Mouse (Mus musculus) 3134 (cell line): ENCODE results near the gene Id3.
A peak's percentile ranks its signal among the peaks of the same experiment; 100 is the strongest.

Experiments
- DNase-seq: peaks from one replicate; pipeline ENCODE4 v3.0.0-alpha.2; 2011; ENCODE audit warnings: low spot score; ENCODE audit not compliant: insufficient read length; ENCODE audit errors: extremely low read depth

Id3 gene

GRCm38 (mm10) chr4:136176022-136176552, 32.8 kb downstream of the Id3 start:
- no peak for DNase-seq

DNA sequence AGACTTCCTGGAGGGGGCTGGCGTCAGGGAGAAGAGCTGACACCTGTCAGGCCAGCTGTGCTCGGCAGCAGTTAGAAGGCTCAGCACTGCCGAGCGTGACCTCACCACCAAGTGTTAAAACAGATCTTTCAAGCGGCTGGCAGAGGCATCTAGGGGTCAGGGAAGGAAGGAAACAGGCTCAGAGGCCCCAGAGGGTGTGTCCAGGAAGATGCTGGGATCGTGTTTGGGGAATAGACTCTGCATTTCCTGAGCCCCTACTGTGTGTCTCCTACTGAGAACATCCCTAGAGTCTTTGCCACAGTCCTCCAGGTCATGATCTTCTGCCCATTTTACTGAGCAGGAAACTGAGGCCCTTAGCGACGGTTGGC, 33.9 kb downstream of the Id3 start:
- DNase-seq = no peak

DNA sequence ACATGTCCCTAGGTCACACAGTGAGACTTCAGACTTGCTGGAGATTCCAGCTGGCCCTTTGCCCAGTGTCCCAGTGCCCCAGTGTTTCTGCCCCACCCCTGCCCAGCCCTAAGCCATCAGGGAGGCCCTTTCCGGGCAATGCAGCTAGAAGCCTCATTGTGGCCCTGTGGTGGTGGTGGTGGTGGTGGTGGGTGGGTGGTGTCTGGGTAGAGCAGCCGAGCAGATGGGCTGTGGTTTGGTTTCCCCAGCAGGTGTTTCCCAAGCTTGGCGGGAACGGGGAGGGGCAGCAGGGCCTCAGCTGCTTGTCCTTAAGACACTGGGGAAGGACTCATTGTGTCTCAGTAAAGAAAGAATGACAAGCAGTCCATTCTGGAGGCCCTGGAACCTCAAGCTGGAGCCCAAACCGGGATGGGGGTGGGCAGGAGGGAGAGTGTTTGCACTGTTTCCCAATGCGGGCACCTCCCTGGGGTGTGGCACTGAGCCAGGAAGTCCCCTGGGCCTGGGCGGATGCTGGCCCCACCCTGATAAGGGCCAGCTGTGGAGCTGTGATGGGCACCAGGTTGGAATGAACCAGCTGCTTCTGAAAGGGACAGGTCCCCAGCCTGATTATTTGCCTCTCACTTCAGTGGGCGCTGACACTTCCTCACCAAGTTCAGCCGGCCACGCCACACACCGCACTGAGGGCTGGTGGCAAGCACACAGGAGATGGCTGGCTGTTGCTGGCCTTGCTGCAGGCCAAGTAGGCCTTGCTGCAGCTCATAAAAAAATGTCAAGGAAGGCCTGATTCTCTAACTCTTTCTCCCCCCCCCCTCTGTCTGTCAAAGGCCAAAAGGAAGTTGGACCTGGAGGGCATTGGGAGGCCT, 34.5 kb downstream of the Id3 start:
- peak; percentile 81 for DNase-seq

GRCm38 (mm10) chr4:136178475-136178921, 35.2 kb downstream of the Id3 start:
- DNase-seq = no peak

DNA sequence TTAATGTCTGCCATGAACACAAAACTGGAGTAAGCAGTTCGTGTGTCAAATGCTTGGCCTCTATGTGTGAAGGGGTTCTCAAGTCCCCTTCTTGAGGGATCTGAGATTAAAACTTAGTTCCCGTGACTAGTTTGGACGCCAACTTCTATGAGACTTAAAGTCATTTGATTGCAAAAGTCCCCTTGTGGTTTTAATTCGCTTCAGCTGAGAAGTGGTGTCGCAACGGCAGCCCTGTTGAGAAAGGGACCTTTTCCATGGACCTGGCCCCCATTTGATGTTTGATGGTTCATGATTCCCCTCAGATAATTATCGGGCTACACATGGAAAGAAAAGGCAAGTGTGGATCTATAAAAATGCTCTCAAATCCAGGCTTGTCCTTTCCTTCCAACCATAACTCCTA, 36.2 kb downstream of the Id3 start:
- DNase-seq = no peak

DNA sequence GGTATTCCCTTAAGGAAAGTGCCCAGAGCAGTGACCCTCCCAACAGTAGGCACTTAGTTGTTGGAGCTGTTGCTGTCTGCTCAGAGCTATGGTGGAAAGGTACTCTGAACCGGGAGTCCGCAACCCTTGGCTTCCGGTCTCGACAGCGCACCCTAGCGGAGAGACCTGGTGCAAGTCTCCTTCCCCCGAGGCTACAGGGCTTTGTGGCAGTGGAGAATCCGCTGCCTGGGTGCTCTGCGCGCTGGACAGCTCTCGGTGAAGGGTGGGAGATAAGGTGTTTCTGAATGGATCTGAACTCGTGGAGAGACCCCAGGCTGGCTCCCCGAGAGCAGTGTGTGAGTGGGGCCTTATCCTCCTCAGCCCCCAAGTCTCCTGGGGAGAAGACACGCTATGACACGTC, 36.7 kb downstream of the Id3 start:
- no peak for DNase-seq

GRCm38 (mm10) chr4:136180408-136181330, 37.4 kb downstream of the Id3 start:
- DNase-seq = peak; percentile 77

DNA sequence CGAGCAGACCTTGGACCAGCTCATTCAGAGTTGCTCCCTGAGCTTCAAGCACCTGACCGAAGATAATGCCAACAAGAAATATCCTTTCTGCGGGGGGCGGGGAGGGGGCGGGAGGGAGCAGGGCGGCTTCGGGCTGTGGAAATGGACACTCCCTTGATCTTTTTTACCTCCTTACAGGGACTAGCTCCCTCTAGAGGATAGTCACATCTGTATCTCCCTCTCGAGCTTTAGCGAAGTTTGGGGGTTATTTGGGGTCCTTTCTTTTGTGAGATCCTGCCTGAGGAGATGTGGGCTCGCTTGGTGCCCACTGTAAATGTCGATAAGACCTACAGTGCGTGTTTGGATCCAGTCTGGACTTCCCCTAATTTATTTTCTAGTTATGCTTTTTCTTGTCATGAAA, 38.1 kb downstream of the Id3 start:
- DNase-seq = no peak

DNA sequence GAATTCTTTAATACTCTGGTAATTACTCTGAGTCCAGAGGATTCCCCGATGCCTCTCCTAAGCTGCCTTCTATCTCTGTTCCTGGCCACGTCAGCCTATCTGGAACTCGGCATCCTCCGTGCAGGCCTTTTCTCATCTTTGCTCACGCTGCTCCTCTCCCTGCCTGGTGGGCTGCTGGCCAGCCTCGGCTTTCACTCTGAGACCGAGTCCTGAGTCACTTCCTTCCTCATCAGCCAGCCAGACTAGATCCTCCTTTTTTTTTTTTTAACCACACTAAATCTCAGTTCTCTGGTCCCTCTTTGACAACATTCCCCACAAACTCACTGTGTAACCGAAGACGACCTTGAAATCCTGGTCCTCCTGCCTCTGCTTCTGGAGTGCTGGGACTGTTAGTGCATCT, 42.1 kb downstream of the Id3 start:
- DNase-seq = peak; percentile 71

DNA sequence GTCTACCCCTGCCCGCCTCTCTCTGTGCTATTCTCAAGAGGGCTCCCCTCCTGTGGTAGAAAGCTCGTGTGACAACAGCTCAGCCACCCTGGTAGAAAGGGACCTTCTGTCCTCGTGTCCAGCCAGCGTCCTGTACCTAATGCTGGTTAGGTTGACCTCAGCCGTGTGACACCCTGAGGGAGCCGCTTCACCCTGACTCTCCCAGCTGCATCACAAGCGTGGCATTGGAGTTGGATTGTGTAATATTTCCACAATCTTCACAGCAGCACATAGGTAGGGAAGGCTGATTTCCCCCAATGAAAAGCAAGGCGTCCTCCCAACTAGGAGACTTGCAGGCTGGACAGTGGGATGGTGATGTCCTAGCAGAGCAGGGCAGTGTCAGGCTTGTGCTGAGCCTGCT, 43.0 kb downstream of the Id3 start:
- no peak for DNase-seq

DNA sequence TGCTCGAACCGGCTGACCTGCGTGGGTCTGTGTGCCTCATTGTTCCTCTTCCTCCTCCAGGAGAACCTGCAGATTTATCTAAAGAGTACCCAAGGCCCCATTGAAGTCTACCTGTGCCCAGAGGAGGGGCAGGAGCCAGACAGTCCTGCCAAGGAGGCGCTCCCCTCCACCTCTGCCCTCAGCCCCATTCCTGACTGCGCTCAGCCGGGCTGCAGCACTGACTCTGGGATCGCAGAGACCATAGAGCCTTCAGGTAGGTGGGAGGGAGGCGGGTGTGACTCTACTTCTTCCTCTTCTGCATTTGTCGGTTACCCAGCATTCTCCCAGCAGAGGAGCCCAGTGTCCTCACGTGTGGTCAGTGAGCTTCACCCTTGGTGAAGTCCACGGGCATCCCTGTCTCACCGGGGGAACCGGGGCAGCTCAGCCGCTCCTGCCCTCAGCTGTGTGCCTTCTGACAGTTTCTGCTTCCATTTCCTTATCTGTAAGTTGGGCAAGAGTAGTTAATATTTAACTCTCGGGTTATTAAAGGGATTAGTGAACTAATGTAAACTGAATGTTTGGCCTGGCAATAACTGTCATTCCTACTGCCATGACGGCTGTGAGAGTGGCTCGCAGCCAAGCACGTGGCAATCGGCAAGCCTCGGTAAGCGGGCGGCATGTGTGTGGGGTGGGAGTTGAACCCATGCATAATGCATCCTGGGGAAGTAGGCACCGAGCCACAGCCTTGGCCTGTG, 43.6 kb downstream of the Id3 start:
- DNase-seq = no peak

DNA sequence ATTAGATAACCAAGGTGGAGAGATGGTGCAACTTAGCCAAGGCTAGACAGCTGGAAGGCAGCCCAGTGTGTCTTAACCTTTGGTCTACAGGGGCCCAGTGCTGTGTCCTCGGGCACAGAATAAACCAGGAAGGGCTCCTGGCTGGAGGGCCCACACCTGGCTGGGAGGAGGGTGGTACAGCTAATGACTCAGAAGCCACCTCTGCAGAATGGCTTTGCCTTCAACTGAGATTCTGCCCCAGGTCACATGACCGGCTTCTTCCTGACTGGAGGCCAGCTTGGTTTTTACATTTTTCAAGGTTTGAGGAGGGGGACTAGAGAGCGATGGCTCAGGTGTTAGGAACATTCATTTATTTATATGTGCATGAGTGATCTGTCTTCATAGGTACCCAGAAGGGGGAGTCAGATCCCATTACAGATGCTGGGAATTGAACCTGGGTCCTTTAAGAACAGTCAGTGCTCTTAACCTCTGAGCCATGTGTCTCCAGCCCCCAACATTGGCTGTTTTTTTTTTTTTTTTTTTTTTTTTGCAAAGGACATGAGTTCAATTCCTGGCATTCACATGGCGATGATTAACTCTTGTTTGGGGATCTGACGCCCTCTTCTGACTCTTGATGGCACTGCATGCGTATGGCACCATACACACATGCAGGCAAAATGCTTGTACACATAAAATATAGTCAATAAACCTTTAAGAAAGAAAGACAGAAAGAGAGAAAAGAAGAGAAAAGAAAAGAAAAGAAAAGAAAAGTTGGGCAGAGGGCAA, 45.9 kb downstream of the Id3 start:
- no peak for DNase-seq

GRCm38 (mm10) chr4:136189912-136190311, 46.6 kb downstream of the Id3 start:
- DNase-seq = no peak

GRCm38 (mm10) chr4:136193571-136193970, 50.3 kb downstream of the Id3 start:
- DNase-seq = no peak

DNA sequence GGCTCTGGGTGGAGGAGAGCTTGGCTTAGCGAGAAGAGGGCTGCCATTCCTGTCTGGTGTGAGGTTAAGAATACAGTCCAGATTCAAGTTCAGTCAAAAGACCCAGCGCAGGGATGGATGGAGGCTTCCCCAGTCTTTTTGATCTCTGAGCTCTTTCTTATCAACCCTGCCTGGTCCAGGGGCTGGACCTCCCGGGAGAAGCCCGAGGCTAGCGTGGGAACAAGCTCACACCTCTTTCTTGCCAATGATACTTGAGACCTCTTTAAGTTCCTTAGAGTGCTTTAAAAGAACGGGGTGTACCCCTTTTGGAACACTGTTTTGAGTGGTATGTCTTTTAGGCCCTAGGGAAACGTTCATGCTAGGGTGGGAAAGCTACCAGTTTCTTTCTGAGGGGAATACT, 51.7 kb downstream of the Id3 start:
- DNase-seq = no peak
